21 mouse cellular contexts compared by ENCODE assay signal in genomic region chr12:16181599-16181998, GRCm38 (mm10).
DNase-seq lines count a peak whose midpoint lies in the region; ATAC-seq and TF ChIP-seq lines count a peak whose summit lies in the region.
"Had no signal": no experiment of that assay in that cellular context is flagged by ENCODE, and none has a peak within 500 bp of the region (broad histone marks: within the 10 kb centered on the region; RNA-seq: fewer than 3 reads in every experiment).

No protein-coding gene starts in this region.

- ATAC-seq in forebrain, embryonic 15.5 days (replicated peaks), result peak; percentile 71
- ATAC-seq in hindbrain, postnatal 0 days, result no peak; the same call in 1 of the 2 replicates
- no peak for ATAC-seq in hindbrain, embryonic 11.5 days (ENCODE audit: low FRiP score)
- ATAC-seq in forebrain, embryonic 16.5 days, result peak; percentile 71
- ATAC-seq: CD4-positive, CD25-positive, alpha-beta regulatory T cell, adult 4 months; intestine, embryonic 16.5 days had no signal

- no peaks in the 10 kb centered on the region for H3K36me3 ChIP-seq in forebrain, embryonic 15.5 days
- H3K36me3 ChIP-seq in forebrain, embryonic 10.5 days (replicated peaks), result no peaks in the 10 kb centered on the region
- no peaks in the 10 kb centered on the region for H3K36me3 ChIP-seq in hindbrain, postnatal 0 days (ENCODE audit: insufficient read depth, low read length)
- no peaks in the 10 kb centered on the region for H3K36me3 ChIP-seq in hindbrain, embryonic 11.5 days (ENCODE audit: control insufficient read depth, insufficient read depth, low read length)
- H3K36me3 ChIP-seq in forebrain, embryonic 16.5 days (ENCODE audit: control insufficient read depth, insufficient read depth), result no peaks in the 10 kb centered on the region
- H3K36me3 ChIP-seq: hindbrain, embryonic 15.5 days had no signal

- no peak for TF ChIP-seq POLR2A in brain, embryonic 14.5 days (IDR thresholded peaks at IDR 0.05; ENCODE audit: borderline replicate concordance, extremely low read depth, insufficient read depth, insufficient read length, poor library complexity, severe bottlenecking)

- no peak for TF ChIP-seq CTCF in hindbrain, postnatal 0 days (IDR thresholded peaks at IDR 0.05; ENCODE audit: low read depth)
- TF ChIP-seq CTCF in brain, embryonic 14.5 days (IDR thresholded peaks at IDR 0.05; ENCODE audit: borderline replicate concordance, extremely low read depth, insufficient read depth, insufficient read length), result no peak

- no peak overlapping the region for H3K27ac ChIP-seq in forebrain, embryonic 15.5 days (replicated peaks)
- no peak overlapping the region for H3K27ac ChIP-seq in forebrain, embryonic 10.5 days
- no peak overlapping the region for H3K27ac ChIP-seq in hindbrain, postnatal 0 days
- no peak overlapping the region for H3K27ac ChIP-seq in hindbrain, embryonic 11.5 days (ENCODE audit: low read depth, low read length)
- H3K27ac ChIP-seq in forebrain, embryonic 16.5 days (ENCODE audit: low read length), result no peak overlapping the region
- H3K27ac ChIP-seq: gastrocnemius, adult 2 months; hindbrain, embryonic 15.5 days had no signal

- H3K4me2 ChIP-seq in forebrain, embryonic 15.5 days (replicated peaks), result no peak overlapping the region
- H3K4me2 ChIP-seq in hindbrain, postnatal 0 days (ENCODE audit: low read depth, low read length), result no peak overlapping the region
- no peak overlapping the region for H3K4me2 ChIP-seq in hindbrain, embryonic 11.5 days (replicated peaks; ENCODE audit: low read depth, low read length)
- no peak overlapping the region for H3K4me2 ChIP-seq in forebrain, embryonic 16.5 days (ENCODE audit: low read length)
- H3K4me2 ChIP-seq: heart, embryonic 11.5 days; hindbrain, embryonic 15.5 days had no signal

- H3K4me3 ChIP-seq in forebrain, embryonic 15.5 days, result no peak overlapping the region
- no peak overlapping the region for H3K4me3 ChIP-seq in forebrain, embryonic 10.5 days
- H3K4me3 ChIP-seq in hindbrain, postnatal 0 days (ENCODE audit: low read length), result no peak overlapping the region
- no peak overlapping the region for H3K4me3 ChIP-seq in hindbrain, embryonic 11.5 days (ENCODE audit: low read depth, low read length)
- no peak overlapping the region for H3K4me3 ChIP-seq in forebrain, embryonic 16.5 days (replicated peaks; ENCODE audit: low read length)
- H3K4me3 ChIP-seq: gastrocnemius, adult 2 months; hindbrain, embryonic 15.5 days had no signal

- H3K9me3 ChIP-seq in forebrain, embryonic 15.5 days, result no peaks in the 10 kb centered on the region
- H3K9me3 ChIP-seq in forebrain, embryonic 10.5 days, result no peaks in the 10 kb centered on the region
- no peaks in the 10 kb centered on the region for H3K9me3 ChIP-seq in hindbrain, postnatal 0 days (ENCODE audit: low read length)
- no peaks in the 10 kb centered on the region for H3K9me3 ChIP-seq in hindbrain, embryonic 11.5 days (ENCODE audit: control insufficient read depth, low read length)
- H3K9me3 ChIP-seq in forebrain, embryonic 16.5 days (ENCODE audit: control insufficient read depth, low read length), result no peaks in the 10 kb centered on the region
- H3K9me3 ChIP-seq: hindbrain, embryonic 15.5 days had no signal

- no peaks in the 10 kb centered on the region for H3K27me3 ChIP-seq in forebrain, embryonic 15.5 days
- H3K27me3 ChIP-seq in forebrain, embryonic 10.5 days (ENCODE audit: poor library complexity, severe bottlenecking), result no peaks in the 10 kb centered on the region
- no peaks in the 10 kb centered on the region; the same call in 1 of the 2 replicates for H3K27me3 ChIP-seq in hindbrain, postnatal 0 days (ENCODE audit: insufficient read depth, low read length)
- no peaks in the 10 kb centered on the region for H3K27me3 ChIP-seq in hindbrain, embryonic 11.5 days (ENCODE audit: control insufficient read depth, insufficient read depth, low read length)
- H3K27me3 ChIP-seq in forebrain, embryonic 16.5 days (replicated peaks; ENCODE audit: control insufficient read depth, insufficient read depth, low read length), result no peaks in the 10 kb centered on the region
- H3K27me3 ChIP-seq: hindbrain, embryonic 15.5 days had no signal

- 53% methylated on average over 5 of the region's 5 CpGs for WGBS in forebrain, embryonic 15.5 days
- WGBS in forebrain, embryonic 10.5 days, result 87% methylated on average over 5 of the region's 5 CpGs
- 39% methylated on average over 5 of the region's 5 CpGs for WGBS in hindbrain, postnatal 0 days
- WGBS in hindbrain, embryonic 11.5 days, result 83% methylated on average over 5 of the region's 5 CpGs
- 53% methylated on average over 5 of the region's 5 CpGs for WGBS in forebrain, embryonic 16.5 days

- no peak for DNase-seq in forebrain, embryonic 10.5 days (ENCODE audit: extremely low spot score, low spot score)
- peak; percentile 7 for DNase-seq in hindbrain, postnatal 0 days (ENCODE audit: low spot score)
- DNase-seq in hindbrain, embryonic 11.5 days (ENCODE audit: low spot score), result no peak
- DNase-seq in brain, embryonic 14.5 days (ENCODE audit: low read depth), result peak; percentile 34
- DNase-seq in cerebellum, adult 18-20 months, result no peak
- DNase-seq: adrenal gland, adult 2 months; adrenal gland, postnatal 14 days; cerebellum, adult 11-12 months; cerebellum, adult 9-10 months; cerebellum, postnatal 14 days; gastrocnemius, adult 2 months; gastrocnemius, postnatal 14 days; heart, adult 11 months; kidney, adult 18-20 months; kidney, adult 9 months had no signal

- H3K9ac ChIP-seq in forebrain, embryonic 15.5 days (replicated peaks), result no peak overlapping the region
- H3K9ac ChIP-seq in hindbrain, postnatal 0 days (replicated peaks; ENCODE audit: low read length), result no peak overlapping the region
- H3K9ac ChIP-seq in hindbrain, embryonic 11.5 days (ENCODE audit: low read depth, low read length), result no peak overlapping the region
- no peak overlapping the region for H3K9ac ChIP-seq in forebrain, embryonic 16.5 days (replicated peaks; ENCODE audit: low read depth, low read length)
- H3K9ac ChIP-seq: hindbrain, embryonic 15.5 days had no signal

- H3K4me1 ChIP-seq in forebrain, embryonic 15.5 days, result peaks cover 5% of the 10 kb centered on the region; the same call in 1 of the 2 replicates
- no peaks in the 10 kb centered on the region for H3K4me1 ChIP-seq in forebrain, embryonic 10.5 days
- no peaks in the 10 kb centered on the region for H3K4me1 ChIP-seq in hindbrain, postnatal 0 days (ENCODE audit: insufficient read depth, low read length)
- H3K4me1 ChIP-seq in hindbrain, embryonic 11.5 days (replicated peaks; ENCODE audit: control insufficient read depth, insufficient read depth, low read length), result no peaks in the 10 kb centered on the region
- peaks cover 7% of the 10 kb centered on the region; the same call in 1 of the 2 replicates for H3K4me1 ChIP-seq in forebrain, embryonic 16.5 days (replicated peaks; ENCODE audit: control insufficient read depth, insufficient read depth, low read length)

Comparison
In these comparisons a context has a peak if more than half of its experiments do, and no peak if none do; other contexts are left out.
1. DNase-seq: peak in hindbrain, postnatal 0 days (single experiment) and brain, embryonic 14.5 days (single experiment); none in forebrain, embryonic 10.5 days (single experiment), hindbrain, embryonic 11.5 days (single experiment) and cerebellum, adult 18-20 months (0 of 2).
2. ATAC-seq: peak in forebrain, embryonic 15.5 days (single experiment) and forebrain, embryonic 16.5 days (single experiment); none in hindbrain, postnatal 0 days (single experiment) and hindbrain, embryonic 11.5 days (single experiment).